Mouse (Mus musculus) spleen, adult 2 months (tissue): ENCODE results near the gene Pkp3.

Experiments used
- CTCF ChIP-seq: fragments of 200-500 bp; IDR thresholded peaks from 2 replicates; pipeline ENCODE4 v1.5.1; 2011; ENCODE audit warnings: mild to moderate bottlenecking, inconsistent platforms; ENCODE audit not compliant: insufficient read depth, insufficient read length, insufficient replicate concordance; ENCODE audit errors: extremely low read depth
- POLR2A ChIP-seq: fragments of 200-500 bp; IDR thresholded peaks from 2 replicates; pipeline ENCODE4 v1.6.1; 2011; ENCODE audit warnings: low read depth, low read length, inconsistent platforms

- TF ChIP-seq CTCF = peak; percentile 85; the same call in 1 of the 2 replicates
- no peak for TF ChIP-seq POLR2A
These were observed 29.5 kb upstream of the Pkp3 start for GRCm38 (mm10) chr7:141048226-141049218.
